Mouse (Mus musculus): ENCODE results near the gene Cdkal1.

DNA sequence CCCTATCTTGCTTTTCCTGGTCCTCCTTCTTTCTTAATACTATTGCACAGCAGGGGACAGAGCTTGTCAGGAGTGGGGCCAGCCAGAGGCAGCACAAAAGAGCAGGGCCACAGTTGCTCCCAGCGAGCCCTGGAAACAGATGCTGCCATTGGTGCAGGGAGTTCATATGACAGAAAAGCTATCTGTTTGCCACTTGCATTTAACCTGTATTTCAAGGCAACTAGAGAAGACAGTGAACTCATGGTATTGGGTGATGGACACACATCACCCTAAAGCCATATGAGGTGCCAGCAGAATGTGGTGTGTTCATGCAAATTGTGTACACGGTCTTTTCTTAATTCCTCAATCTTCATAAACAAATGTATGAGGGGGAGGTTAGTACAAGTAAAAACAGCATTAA, 439.5 kb downstream of the Cdkal1 start:
- TF ChIP-seq CTCF (IDR thresholded peaks at IDR 0.05; ENCODE audit: borderline replicate concordance, extremely low read depth, insufficient read depth, insufficient read length) (no peak), POLR2A (IDR thresholded peaks at IDR 0.05; ENCODE audit: borderline replicate concordance, extremely low read depth, insufficient read depth, insufficient read length, poor library complexity, severe bottlenecking) (no peak)

Measured in brain, embryonic 14.5 days (tissue).